Mouse (Mus musculus) adrenal gland, postnatal 25 days (tissue): Measurements from ENCODE around the gene Slc35f3. TPM values are rescaled to one million over a fixed set of nuclear protein-coding genes. Genes with fewer than 3 reads are reported as not detected.
"Not testable (repeated sequence)": the region's sequence is repeated elsewhere in the genome, so short reads cannot be mapped to it uniquely, and the experiment has no call there.

Experiments used
- DNase-seq: peaks from one replicate; pipeline ENCODE4 v3.0.0; 2021; ENCODE audit warnings: mixed read lengths
- total RNA-seq: library from RNA; stranded (reverse); gene quantifications from 2 replicates; pipeline ENCODE4 v1.2.3, GENCODE M21; 2021

Gene Slc35f3
- total RNA-seq, 1 experiment from 2014 or later: 3.5 TPM

DNA sequence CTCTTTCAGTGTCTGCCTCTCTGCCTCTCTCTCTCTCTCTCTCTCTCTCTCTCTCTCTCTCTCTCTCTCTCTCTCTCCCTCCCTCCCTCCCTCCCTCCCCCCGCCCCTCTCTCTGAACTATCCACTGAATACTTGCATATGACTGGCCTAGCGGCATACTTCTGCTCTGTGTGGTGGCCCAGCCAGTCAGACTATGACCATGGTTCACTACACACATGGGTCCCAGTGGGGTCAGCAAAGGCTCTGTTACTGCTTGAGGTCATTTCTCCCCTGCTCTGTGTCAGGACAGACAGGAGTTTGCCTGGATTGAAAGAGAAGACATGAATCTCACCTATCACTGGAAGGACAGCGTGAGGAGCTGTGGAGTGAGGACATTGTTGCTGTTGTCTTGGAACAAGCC is 40.5 kb downstream of the Slc35f3 start:
- DNase-seq: no peak

DNA sequence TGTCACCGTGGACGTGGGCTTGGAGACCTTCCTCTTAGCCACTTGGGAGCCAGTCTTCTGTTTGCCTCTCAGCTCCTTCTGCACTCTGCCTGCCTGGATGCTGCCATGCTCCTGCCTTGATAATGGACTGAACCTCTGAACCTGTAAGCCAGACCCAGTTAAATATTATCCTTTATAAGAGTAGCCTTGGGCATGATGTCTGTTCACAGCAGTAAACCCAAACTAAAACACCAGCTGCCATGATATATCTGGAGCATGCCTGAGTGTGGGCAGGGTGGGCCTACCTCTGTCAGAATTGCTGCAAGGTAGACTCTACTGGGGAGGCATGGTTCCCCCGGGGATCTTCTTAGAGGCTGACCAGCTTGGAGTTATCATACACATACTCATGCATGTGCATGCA is 41.0 kb downstream of the Slc35f3 start:
- DNase-seq: no peak

DNA sequence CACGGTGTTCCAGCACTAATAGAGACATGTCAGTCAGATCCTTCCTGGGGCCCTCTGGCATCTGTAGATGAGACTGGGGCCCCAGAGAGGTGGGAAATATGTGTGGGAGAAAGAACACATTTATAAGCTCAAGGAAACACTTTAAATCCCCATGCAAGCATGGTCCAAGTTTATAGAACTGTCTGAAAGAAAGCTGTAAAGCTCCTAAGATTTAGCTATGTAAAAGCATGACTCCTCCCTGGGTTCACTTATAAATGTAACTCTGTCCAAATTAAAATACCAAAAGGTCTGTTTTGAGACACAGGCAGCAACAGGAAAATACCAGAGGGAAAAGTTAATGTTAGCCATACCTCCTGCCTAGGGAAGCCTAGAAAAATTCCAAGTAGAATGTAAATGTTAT is 42.8 kb downstream of the Slc35f3 start:
- no peak for DNase-seq

DNA sequence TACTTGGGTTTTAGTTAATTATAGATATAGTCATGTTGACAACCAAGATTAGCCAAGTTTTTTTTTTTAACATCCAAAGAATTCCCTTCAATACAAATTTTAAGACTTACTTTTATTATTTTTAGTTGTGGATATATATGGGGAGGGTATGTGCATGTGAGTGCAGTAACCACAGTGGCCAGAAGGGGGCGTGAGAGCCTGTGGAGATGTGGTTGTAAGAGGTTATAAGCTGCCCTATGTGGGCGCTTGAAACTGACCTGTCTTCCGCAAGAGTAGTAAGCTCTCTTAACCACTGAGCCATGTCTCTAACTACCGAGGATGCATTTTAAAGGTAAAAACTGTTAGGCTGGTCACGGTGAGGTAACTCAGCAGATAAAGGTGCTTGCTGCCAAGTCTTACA is 45.1 kb downstream of the Slc35f3 start:
- no peak for DNase-seq

DNA sequence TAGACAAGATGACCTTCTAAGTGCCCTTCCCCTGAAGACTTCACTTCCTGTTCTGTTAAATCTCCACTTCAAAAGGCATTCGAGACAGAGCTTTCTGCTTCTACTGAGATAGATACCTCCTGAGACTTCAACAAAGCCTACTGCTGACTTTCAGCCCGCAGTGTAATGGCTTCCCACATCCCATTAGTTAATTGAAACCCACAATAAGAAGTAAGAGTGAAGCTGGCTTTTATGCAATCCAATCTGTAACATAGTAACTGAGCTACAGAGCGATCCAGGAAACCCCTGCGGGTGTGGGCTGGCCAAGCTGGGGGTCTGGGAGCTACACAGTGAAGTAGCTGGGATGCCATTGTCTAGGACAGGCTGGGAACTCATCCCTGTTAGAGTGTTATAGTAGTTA is 46.7 kb downstream of the Slc35f3 start:
- no peak for DNase-seq

GRCm38 (mm10) chr8:126353259-126353658 is 54.9 kb downstream of the Slc35f3 start:
- no peak for DNase-seq

GRCm38 (mm10) chr8:126357946-126358345 is 59.6 kb downstream of the Slc35f3 start:
- DNase-seq: no peak

DNA sequence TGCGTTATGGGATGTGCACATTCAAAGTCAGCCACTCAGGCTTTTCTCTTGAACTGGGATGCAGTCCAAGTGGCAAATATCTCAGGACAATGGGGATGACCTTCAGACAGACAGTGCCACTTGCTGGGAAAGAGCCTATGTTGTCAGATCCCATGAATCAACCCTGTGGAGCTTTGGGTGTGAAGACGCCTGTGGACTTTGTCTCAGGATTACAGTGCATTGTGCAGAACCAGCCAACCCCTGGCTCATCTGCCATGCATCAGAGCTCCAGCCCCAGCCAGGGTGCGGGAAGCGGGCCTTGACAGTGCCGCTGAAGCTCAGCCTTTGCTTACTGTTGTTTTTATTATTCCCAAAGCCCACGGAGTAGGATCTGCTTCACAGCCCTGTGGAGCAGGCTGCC is 60.9 kb downstream of the Slc35f3 start:
- no peak for DNase-seq

DNA sequence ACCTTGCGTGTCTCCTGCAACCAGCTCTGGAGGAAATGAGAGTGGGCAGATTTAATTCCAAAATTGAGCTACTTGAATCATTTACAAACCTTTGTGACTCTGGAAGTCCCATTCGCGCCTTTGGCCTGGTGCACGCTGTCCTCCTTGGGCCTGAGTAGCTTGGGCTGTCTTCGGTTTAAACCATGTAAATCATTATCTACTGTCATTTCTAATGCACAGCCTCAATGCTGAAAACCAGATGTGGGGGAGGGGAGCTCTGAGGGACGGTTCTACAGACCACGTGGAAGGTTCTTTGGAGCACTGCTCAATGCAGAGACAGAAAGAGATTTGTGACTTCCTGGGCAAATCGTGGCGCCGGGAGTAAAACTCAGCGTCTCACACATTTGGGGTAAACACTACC is 61.7 kb downstream of the Slc35f3 start:
- no peak for DNase-seq

DNA sequence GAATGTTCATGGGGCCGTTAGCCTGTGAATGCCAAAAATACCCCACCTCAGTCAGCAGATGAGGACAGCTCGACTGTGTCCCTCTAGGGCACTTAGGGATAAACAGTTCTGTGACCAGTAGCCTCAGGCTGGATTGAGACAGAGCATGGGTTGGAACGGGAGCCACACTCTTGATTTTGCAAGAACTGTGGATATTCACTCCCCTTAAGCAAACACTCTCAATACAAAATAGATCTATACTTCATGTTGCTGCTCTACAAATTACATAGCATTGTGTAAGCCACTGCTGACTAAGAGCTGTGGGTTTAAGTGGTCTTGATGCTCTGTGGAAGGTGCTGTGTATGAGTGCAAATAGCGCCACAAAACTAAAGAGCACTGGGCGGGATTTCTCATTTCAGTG is 62.3 kb downstream of the Slc35f3 start:
- no peak for DNase-seq

GRCm38 (mm10) chr8:126366251-126366650 is 67.9 kb downstream of the Slc35f3 start:
- no peak for DNase-seq

DNA sequence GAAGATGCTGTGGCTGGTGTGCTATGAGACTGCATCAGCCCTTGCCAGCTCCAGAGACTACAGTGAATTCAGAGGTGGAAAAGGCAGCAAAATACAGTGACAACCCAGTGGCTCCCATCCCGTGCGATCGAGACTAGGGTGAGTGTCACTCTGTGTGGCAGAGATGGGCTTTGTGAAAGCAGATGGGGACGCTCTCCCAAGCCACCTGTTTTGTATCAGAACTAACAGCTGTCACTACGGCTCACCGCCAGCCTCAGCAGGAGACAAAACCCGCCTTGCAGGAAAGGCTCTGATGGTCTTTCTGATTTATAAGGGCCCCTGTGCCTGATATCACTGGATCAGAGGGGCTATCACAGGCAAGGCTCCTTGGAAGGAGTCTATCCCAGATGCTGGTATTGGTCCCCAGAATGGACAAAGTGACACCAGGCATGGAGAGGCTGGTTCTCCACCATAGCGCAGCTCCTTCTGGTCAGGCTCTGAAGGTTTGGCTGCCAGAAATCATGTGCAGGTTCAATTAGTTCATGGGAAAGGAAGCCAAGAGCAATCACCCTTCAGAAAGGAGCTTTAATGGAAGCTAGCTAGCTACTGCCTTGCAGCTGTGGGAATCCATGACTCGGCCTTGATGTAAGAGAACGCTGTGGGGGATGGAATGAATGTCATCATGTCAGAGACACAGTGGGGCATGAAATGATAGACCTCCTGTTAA is 70.1 kb downstream of the Slc35f3 start:
- DNase-seq: no peak

GRCm38 (mm10) chr8:126371871-126372270 is 73.5 kb downstream of the Slc35f3 start:
- DNase-seq: no peak

GRCm38 (mm10) chr8:126379580-126379979 is 81.2 kb downstream of the Slc35f3 start:
- DNase-seq: no peak

- no peak for DNase-seq
Measured at GRCm38 (mm10) chr8:126380141-126380540, 81.8 kb downstream of the Slc35f3 start.

DNA sequence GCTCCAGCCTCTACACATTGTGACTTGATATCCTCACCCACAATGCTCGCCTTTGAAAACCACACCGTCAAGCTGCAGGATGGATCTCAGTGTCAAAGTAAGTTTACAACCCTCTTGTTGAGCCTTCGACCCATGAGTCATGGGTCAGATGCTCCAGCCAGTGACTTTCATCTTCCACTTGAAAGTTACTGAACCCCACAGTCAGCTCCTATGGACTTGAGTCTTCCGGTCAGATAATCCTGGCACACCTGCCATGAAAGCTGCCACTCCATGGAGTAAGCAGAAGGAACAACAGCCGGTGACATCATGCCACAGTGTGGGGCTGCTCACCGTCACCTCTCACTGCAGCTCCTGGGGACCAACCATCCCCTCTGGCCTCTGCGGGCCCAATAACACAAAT is 82.9 kb downstream of the Slc35f3 start:
- no peak for DNase-seq

DNA sequence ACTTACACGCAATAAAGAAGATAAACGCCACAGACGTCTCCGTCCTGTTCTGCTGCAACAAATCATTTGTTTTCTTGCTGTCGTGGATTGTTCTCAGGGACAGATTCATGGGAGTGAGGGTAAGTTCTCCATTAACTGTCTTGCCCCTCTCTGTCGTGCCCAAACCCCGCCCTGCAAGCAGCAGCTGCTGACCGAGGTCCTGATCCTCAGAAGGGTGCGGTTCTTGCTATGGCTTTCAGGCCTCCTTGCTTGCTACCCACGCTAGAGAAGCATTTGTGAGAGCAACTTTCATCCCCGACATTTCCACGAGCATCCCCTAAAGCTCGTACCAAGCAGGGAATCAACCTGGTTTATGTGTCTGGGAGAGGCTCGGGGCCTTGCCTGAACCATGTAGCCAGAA is 83.9 kb downstream of the Slc35f3 start:
- peak; percentile 12 for DNase-seq

- DNase-seq: peak; percentile 24
Measured at GRCm38 (mm10) chr8:126382749-126383148, 84.4 kb downstream of the Slc35f3 start.

- no peak for DNase-seq
Measured at GRCm38 (mm10) chr8:126387566-126387965, 89.2 kb downstream of the Slc35f3 start.

DNA sequence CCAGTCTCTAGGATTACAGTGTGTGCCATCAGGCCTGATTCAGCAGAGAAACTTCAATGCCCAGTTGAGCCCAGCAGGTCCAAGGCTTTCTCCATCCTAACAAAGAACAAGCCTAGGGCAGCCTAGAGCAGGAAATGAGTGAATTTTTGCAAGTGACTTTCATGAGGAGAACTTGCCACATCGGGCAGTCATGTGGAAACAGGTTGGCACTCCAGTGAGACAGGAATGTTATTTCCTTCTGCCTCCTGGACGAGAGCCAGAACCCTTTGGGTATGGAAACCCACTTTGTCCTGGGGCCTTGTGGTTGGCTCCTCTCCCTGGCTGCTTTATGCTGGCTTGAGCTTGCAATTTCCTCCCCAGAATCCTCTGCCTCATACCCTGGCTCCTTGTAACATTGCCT is 93.2 kb downstream of the Slc35f3 start:
- no peak for DNase-seq

DNA sequence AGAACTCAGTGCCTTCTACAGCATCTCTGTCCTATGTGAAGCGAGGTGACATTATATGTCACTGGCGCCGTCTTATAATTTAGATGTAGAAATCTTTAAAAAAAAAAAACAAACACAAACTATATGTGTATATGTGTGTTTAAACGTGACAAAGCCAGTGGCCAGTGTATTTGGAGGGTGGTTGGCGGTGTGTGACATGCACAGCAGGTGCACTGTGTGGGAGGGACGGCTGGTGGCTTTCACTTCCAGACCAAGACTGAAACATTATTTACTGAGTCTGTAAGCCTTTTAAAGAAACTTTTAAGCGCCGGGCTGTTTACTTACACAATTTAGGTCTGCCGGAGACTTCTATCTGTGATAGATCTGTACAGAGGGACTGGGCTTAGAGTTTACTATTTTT is 97.0 kb downstream of the Slc35f3 start:
- no peak for DNase-seq

DNA sequence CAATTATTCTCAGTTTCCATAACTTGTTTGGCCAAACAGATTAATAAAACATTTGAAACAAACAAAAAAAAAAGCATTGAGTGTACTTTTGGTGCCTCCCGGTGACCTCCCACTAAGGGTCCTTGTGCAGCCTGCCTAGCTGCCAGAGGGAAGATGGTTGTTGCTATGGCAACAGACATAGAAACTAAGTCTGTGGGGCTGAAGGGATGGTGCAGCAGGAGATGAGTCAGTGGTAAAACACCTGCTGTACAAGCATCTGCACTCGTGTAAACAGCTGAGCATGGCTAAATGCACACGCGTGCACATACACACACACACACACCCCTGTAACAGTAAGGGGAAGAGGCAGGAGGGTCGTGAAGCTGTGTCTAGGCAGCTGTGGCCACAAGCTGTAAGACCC is 97.6 kb downstream of the Slc35f3 start:
- DNase-seq: no peak

DNA sequence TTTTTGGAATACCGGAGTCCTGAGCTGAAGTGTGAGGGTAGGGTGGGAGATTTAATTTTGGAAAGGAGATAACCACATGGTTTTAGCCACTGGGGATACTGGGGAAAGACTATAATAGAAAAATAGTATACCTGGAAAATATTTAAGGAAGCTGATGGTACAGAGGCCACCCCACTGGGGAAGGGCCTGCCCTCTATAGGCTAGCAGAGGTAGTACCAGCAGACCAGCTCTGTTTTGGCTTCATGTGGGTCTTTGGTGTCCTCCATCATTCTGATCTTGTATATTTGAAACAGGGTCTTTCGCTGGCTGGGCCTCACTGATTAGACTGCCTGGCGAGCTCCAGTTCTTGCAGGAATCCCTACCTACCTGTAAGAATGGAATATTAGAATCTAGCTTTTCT is 100.0 kb downstream of the Slc35f3 start:
- DNase-seq: no peak

DNA sequence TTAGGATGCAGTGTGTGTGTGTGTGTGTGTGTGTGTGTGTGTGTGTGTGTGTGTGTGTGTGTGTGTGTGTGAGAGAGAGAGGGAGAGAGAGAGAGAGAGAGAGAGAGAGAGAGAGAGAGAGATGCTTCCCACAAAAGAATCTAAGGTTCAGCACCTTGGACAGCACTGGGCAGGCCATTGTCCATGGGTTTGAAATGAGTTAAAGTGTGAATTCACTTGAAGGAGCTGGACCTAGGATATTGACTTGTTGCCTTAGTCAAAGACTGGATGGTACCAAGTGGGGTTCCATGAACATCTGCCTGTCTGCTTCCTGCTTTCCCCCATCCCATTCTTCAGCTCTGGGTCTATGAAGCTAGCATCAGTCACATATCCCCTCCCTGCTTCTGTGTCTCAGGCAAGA is 106.2 kb downstream of the Slc35f3 start:
- DNase-seq: not testable (repeated sequence)

DNA sequence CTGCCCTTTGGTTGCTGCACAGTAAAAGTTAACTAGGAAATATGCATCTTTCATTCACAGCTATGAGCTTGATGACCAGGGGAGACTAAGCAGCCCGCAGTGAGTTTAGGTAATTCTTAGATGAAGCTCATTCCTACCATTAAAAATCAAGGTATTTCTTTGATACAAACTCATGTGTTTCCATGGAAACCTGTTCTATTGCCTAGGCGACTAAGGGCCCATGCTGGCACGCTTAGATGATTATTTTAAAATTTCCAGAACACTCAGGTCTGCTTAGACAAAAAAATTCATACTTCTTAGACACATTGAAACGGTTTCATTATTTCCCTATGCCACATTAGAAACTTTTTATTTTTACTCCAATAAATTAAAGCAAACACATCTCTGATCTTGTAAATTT is 106.7 kb downstream of the Slc35f3 start:
- DNase-seq: no peak
